Mouse (Mus musculus): ENCODE results near the gene Nsun2. TPM values are rescaled to one million over a fixed set of nuclear protein-coding genes. Genes with fewer than 3 reads are reported as not detected.

Gene Nsun2
- polyA plus RNA-seq, 1 experiment from 2014 or later = 159 TPM

DNA sequence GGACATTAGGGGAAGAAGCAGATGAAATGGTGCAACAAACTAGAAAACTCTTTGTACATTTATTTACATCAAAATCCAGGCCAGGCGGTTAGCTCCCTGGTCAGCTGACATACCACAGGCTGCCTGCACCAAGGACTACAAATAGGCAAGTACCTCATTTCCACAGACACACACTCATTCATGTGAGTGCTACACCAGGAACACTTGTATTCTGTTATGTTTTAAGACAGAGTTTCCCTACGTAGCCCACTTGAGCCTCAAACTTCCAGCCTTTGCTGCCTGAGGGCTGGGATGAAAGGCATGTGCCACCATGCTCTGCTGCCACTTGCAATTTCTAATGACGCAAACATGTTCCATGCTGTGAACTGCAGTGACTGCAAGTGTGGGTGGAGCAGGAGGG is 18.5 kb upstream of the Nsun2 start:
- Histone ChIP-seq H3K4me2 (ENCODE audit: low read depth, low read length) (no peak overlapping the region), H3K4me1 (ENCODE audit: control insufficient read depth, insufficient read depth, low read length) (no peaks in the 10 kb centered on the region), H3K36me3 (replicated peaks; ENCODE audit: control insufficient read depth, insufficient read depth, low read depth, low read length) (no peaks in the 10 kb centered on the region), H3K4me3 (ENCODE audit: low read depth, low read length) (no peak overlapping the region), H3K27ac (replicated peaks; ENCODE audit: low read depth, low read length) (no peak overlapping the region), H3K9ac (replicated peaks; ENCODE audit: low read length) (no peak overlapping the region), H3K27me3 (ENCODE audit: control insufficient read depth, insufficient read depth, low read length) (no peaks in the 10 kb centered on the region), H3K9me3 (replicated peaks; ENCODE audit: control insufficient read depth, low read length) (no peaks in the 10 kb centered on the region)
- no peak for DNase-seq (ENCODE audit: low spot score)
- WGBS = 87% methylated on average over 3 of the region's 3 CpGs
- ATAC-seq (replicated peaks; ENCODE audit: insufficient number of reproducible peaks, low FRiP score, low TSS enrichment, low read depth) = no peak

- Histone ChIP-seq H3K4me3 (ENCODE audit: low read depth, low read length) (no peak overlapping the region), H3K4me1 (ENCODE audit: control insufficient read depth, insufficient read depth, low read length) (no peaks in the 10 kb centered on the region), H3K27ac (replicated peaks; ENCODE audit: low read depth, low read length) (no peak overlapping the region), H3K27me3 (ENCODE audit: control insufficient read depth, insufficient read depth, low read length) (no peaks in the 10 kb centered on the region), H3K36me3 (replicated peaks; ENCODE audit: control insufficient read depth, insufficient read depth, low read depth, low read length) (no peaks in the 10 kb centered on the region), H3K9ac (replicated peaks; ENCODE audit: low read length) (no peak overlapping the region), H3K9me3 (replicated peaks; ENCODE audit: control insufficient read depth, low read length) (no peaks in the 10 kb centered on the region), H3K4me2 (ENCODE audit: low read depth, low read length) (no peak overlapping the region)
- DNase-seq (ENCODE audit: low spot score) (no peak), ATAC-seq (replicated peaks; ENCODE audit: insufficient number of reproducible peaks, low FRiP score, low TSS enrichment, low read depth) (no peak)
- 81% methylated on average over 6 of the region's 6 CpGs for WGBS
Observed at GRCm38 (mm10) chr13:69517445-69517844, 16.1 kb upstream of the Nsun2 start.

- H3K4me2 ChIP-seq (ENCODE audit: low read depth, low read length) = no peak overlapping the region
- 85% methylated on average over 6 of the region's 6 CpGs for WGBS
- H3K27ac ChIP-seq (replicated peaks; ENCODE audit: low read depth, low read length) = no peak overlapping the region
- H3K4me3 ChIP-seq (ENCODE audit: low read depth, low read length) = no peak overlapping the region
- H3K9ac ChIP-seq (replicated peaks; ENCODE audit: low read length) = no peak overlapping the region
- no peak for ATAC-seq (replicated peaks; ENCODE audit: insufficient number of reproducible peaks, low FRiP score, low TSS enrichment, low read depth)
- no peaks in the 10 kb centered on the region for H3K36me3 ChIP-seq (replicated peaks; ENCODE audit: control insufficient read depth, insufficient read depth, low read depth, low read length)
- H3K9me3 ChIP-seq (replicated peaks; ENCODE audit: control insufficient read depth, low read length) = no peaks in the 10 kb centered on the region
- H3K4me1 ChIP-seq (ENCODE audit: control insufficient read depth, insufficient read depth, low read length) = no peaks in the 10 kb centered on the region
- H3K27me3 ChIP-seq (ENCODE audit: control insufficient read depth, insufficient read depth, low read length) = no peaks in the 10 kb centered on the region
- no peak for DNase-seq (ENCODE audit: low spot score)
Observed at GRCm38 (mm10) chr13:69519137-69519536, 14.4 kb upstream of the Nsun2 start.

GRCm38 (mm10) chr13:69522161-69522791 is 11.3 kb upstream of the Nsun2 start:
- no peaks in the 10 kb centered on the region for H3K4me1 ChIP-seq (ENCODE audit: control insufficient read depth, insufficient read depth, low read length)
- no peak for DNase-seq (ENCODE audit: low spot score)
- no peak for ATAC-seq (replicated peaks; ENCODE audit: insufficient number of reproducible peaks, low FRiP score, low TSS enrichment, low read depth)
- no peak overlapping the region for H3K9ac ChIP-seq (replicated peaks; ENCODE audit: low read length)
- WGBS = 82% methylated on average over 1 of the region's 1 CpGs
- H3K4me2 ChIP-seq (ENCODE audit: low read depth, low read length) = no peak overlapping the region
- H3K27me3 ChIP-seq (ENCODE audit: control insufficient read depth, insufficient read depth, low read length) = no peaks in the 10 kb centered on the region
- H3K9me3 ChIP-seq (replicated peaks; ENCODE audit: control insufficient read depth, low read length) = no peaks in the 10 kb centered on the region
- H3K36me3 ChIP-seq (replicated peaks; ENCODE audit: control insufficient read depth, insufficient read depth, low read depth, low read length) = no peaks in the 10 kb centered on the region
- H3K4me3 ChIP-seq (ENCODE audit: low read depth, low read length) = no peak overlapping the region
- H3K27ac ChIP-seq (replicated peaks; ENCODE audit: low read depth, low read length) = no peak overlapping the region

DNA sequence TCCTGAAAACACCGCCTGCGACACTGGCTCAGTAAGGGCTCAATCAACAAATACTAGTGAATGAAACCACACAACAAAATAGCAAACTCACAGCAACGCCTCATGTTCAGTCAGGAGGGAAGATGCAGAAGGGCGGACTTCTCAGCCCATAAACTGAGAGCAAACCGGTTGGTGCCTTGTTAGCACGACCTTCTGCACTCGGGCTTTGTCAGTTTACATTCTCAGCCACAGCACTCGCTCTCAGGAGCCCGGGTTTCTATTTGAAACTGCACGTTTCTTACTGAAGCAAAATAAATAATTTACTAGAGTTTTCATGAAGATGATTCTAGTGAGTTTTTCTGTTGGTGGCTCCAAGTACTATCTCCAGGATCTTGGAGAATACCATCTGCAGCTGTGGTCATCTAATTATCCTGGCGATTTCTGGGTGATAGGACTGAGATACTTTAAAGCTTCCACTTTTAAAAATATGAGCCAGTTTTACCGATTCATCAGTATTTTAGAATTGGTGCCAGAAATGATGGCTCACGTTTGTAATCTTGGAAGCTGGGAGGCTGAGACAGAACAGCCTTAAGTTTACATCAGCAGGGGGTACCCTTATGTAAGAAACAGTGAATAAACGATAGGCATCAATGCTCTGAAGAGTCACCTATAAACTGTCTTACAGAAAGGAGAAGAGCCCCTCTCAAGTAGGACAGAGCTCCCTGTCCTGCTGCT is 9.9 kb upstream of the Nsun2 start:
- H3K9me3 ChIP-seq (replicated peaks; ENCODE audit: control insufficient read depth, low read length) = no peaks in the 10 kb centered on the region
- H3K4me2 ChIP-seq (ENCODE audit: low read depth, low read length) = no peak overlapping the region
- ATAC-seq (replicated peaks; ENCODE audit: insufficient number of reproducible peaks, low FRiP score, low TSS enrichment, low read depth) (no peak), DNase-seq (ENCODE audit: low spot score) (no peak)
- no peaks in the 10 kb centered on the region for H3K27me3 ChIP-seq (ENCODE audit: control insufficient read depth, insufficient read depth, low read length)
- H3K4me3 ChIP-seq (ENCODE audit: low read depth, low read length) = no peak overlapping the region
- 69% methylated on average over 14 of the region's 14 CpGs for WGBS
- no peaks in the 10 kb centered on the region for H3K36me3 ChIP-seq (replicated peaks; ENCODE audit: control insufficient read depth, insufficient read depth, low read depth, low read length)
- no peak overlapping the region for H3K27ac ChIP-seq (replicated peaks; ENCODE audit: low read depth, low read length)
- H3K9ac ChIP-seq (replicated peaks; ENCODE audit: low read length) = no peak overlapping the region
- no peaks in the 10 kb centered on the region for H3K4me1 ChIP-seq (ENCODE audit: control insufficient read depth, insufficient read depth, low read length)

DNA sequence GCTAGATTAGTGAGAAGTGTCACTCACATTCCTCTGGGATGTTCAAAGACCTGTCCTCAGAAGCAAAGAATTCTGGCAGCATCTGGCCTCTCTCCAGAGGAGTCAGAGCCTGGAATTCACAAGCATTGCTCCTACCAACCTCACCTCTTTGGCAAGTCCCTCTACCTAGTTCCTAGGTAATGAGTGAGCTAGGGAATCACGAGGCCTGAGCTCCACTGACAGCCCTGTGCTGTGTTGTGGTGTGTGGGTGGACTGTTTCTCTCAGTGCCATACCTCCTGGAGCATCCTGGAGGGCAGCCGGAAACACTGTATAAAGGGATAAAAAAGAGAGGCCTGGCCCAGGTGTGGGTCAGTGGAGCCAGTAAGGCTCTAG is 9.4 kb upstream of the Nsun2 start:
- no peaks in the 10 kb centered on the region for H3K9me3 ChIP-seq (replicated peaks; ENCODE audit: control insufficient read depth, low read length)
- H3K4me2 ChIP-seq (ENCODE audit: low read depth, low read length) = no peak overlapping the region
- no peaks in the 10 kb centered on the region for H3K4me1 ChIP-seq (ENCODE audit: control insufficient read depth, insufficient read depth, low read length)
- no peak for DNase-seq (ENCODE audit: low spot score)
- no peaks in the 10 kb centered on the region for H3K27me3 ChIP-seq (ENCODE audit: control insufficient read depth, insufficient read depth, low read length)
- H3K27ac ChIP-seq (replicated peaks; ENCODE audit: low read depth, low read length) = no peak overlapping the region
- H3K36me3 ChIP-seq (replicated peaks; ENCODE audit: control insufficient read depth, insufficient read depth, low read depth, low read length) = no peaks in the 10 kb centered on the region
- ATAC-seq (replicated peaks; ENCODE audit: insufficient number of reproducible peaks, low FRiP score, low TSS enrichment, low read depth) = no peak
- H3K4me3 ChIP-seq (ENCODE audit: low read depth, low read length) = no peak overlapping the region
- H3K9ac ChIP-seq (replicated peaks; ENCODE audit: low read length) = no peak overlapping the region
- WGBS = 89% methylated on average over 2 of the region's 2 CpGs

GRCm38 (mm10) chr13:69525867-69526266 is 7.7 kb upstream of the Nsun2 start:
- H3K4me1 ChIP-seq (ENCODE audit: control insufficient read depth, insufficient read depth, low read length) = no peaks in the 10 kb centered on the region
- DNase-seq (ENCODE audit: low spot score) (no peak), ATAC-seq (replicated peaks; ENCODE audit: insufficient number of reproducible peaks, low FRiP score, low TSS enrichment, low read depth) (0 out of 2 replicates have a peak, but pooled peaks have one; percentile 39)
- H3K27ac ChIP-seq (replicated peaks; ENCODE audit: low read depth, low read length) = no peak overlapping the region
- no peak overlapping the region for H3K4me2 ChIP-seq (ENCODE audit: low read depth, low read length)
- H3K9me3 ChIP-seq (replicated peaks; ENCODE audit: control insufficient read depth, low read length) = no peaks in the 10 kb centered on the region
- 75% methylated on average over 4 of the region's 4 CpGs for WGBS
- no peak overlapping the region for H3K9ac ChIP-seq (replicated peaks; ENCODE audit: low read length)
- no peaks in the 10 kb centered on the region; the same call in 1 of the 2 replicates for H3K36me3 ChIP-seq (replicated peaks; ENCODE audit: control insufficient read depth, insufficient read depth, low read depth, low read length)
- H3K4me3 ChIP-seq (ENCODE audit: low read depth, low read length) = no peak overlapping the region
- H3K27me3 ChIP-seq (ENCODE audit: control insufficient read depth, insufficient read depth, low read length) = no peaks in the 10 kb centered on the region

DNA sequence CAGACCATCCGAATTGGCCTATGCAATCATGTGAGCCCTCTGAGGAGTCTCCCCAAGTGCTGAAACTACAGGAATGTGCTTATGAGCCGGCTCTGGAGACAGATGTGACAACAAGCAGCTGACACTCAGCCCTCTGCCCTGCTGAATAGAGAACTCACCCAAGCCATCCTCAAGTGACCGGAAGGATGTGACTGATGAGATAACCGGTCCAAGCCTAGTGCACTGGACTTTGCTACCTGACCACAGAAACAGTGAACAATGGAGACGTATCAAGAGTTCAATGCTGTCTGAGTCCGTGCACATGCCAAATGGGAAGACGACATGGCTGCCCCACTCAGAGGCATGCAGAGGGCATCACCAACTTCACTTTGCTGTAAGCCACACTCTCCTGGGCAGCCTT is 5.0 kb upstream of the Nsun2 start:
- peaks cover 7% of the 10 kb centered on the region for H3K4me1 ChIP-seq (ENCODE audit: control insufficient read depth, insufficient read depth, low read length)
- no peak overlapping the region for H3K9ac ChIP-seq (replicated peaks; ENCODE audit: low read length)
- WGBS = 79% methylated on average over 7 of the region's 7 CpGs
- no peak overlapping the region for H3K4me3 ChIP-seq (ENCODE audit: low read depth, low read length)
- H3K4me2 ChIP-seq (ENCODE audit: low read depth, low read length) = no peak overlapping the region
- no peak overlapping the region for H3K27ac ChIP-seq (replicated peaks; ENCODE audit: low read depth, low read length)
- DNase-seq (ENCODE audit: low spot score) (no peak), ATAC-seq (replicated peaks; ENCODE audit: insufficient number of reproducible peaks, low FRiP score, low TSS enrichment, low read depth) (no peak)
- H3K9me3 ChIP-seq (replicated peaks; ENCODE audit: control insufficient read depth, low read length) = no peaks in the 10 kb centered on the region
- no peaks in the 10 kb centered on the region; the same call in 1 of the 2 replicates for H3K36me3 ChIP-seq (replicated peaks; ENCODE audit: control insufficient read depth, insufficient read depth, low read depth, low read length)
- no peaks in the 10 kb centered on the region for H3K27me3 ChIP-seq (ENCODE audit: control insufficient read depth, insufficient read depth, low read length)
